Mouse (Mus musculus): ENCODE measurements around the gene Spns3.

DNA sequence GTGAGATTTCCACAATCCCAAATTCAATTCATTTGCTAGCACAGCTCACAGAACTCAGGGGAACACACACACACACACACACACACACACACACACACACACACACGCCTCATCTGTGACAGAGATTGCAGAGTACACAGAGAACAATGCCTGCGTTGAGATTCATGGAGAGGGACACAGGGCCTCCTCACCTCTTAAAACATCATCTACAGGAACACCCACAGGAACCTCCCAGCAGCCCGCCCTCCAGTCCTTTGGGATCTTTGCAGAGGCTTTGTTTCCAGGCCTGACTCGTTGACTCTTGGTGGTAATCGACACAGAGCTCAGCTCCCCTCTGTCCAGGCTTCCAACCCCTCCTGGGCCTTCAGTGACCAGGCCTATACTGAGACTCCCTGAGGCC, 73.1 kb downstream of the Spns3 start:
- TF ChIP-seq CTCF (IDR thresholded peaks at IDR 0.05; ENCODE audit: low read depth, low read length) (no peak), EP300 (IDR thresholded peaks at IDR 0.05; ENCODE audit: insufficient read depth, low read depth, low read length) (no peak)

All from ES-Bruce4 (cell line).